Mouse (Mus musculus) brain, embryonic 14.5 days (tissue): ENCODE results near the gene Minos1.

Source experiments
- CTCF ChIP-seq: fragments of 200-500 bp; IDR thresholded peaks from 2 replicates; pipeline ENCODE4 v1.5.1; 2012; ENCODE audit warnings: inconsistent platforms, mild to moderate bottlenecking, moderate library complexity, borderline replicate concordance; ENCODE audit not compliant: insufficient read depth, insufficient read length; ENCODE audit errors: extremely low read depth
- POLR2A ChIP-seq: fragments of 200-500 bp; IDR thresholded peaks from 2 replicates; pipeline ENCODE4 v1.6.1; 2012; ENCODE audit warnings: mild to moderate bottlenecking, inconsistent platforms, borderline replicate concordance; ENCODE audit not compliant: poor library complexity, insufficient read depth, insufficient read length, severe bottlenecking; ENCODE audit errors: extremely low read depth

GRCm38 (mm10) chr4:139145156-139145555, 14.2 kb upstream of the Minos1 start:
- TF ChIP-seq CTCF (peak; percentile 33; the same call in 1 of the 2 replicates), POLR2A (no peak)
